Mouse (Mus musculus) forebrain, embryonic 12.5 days (tissue): ENCODE data around the gene Prkcd. TPM values are rescaled to one million over a fixed set of nuclear protein-coding genes. Genes with fewer than 3 reads are reported as not detected.

Experiments
- ATAC-seq: fragments of 200-750 bp; cut with Nextera tagmentation; 2 replicates; pipeline ENCODE4 v1.8.0; 2017; ENCODE audit warnings: moderate TSS enrichment; ENCODE audit not compliant: low FRiP score
- H3K27ac ChIP-seq: fragments of 300-500 bp; sonication (generic); 2 replicates; pipeline ENCODE4 v1.5.1; 2016; ENCODE audit warnings: mild to moderate bottlenecking
- H3K27me3 ChIP-seq: fragments of 300-500 bp; sonication (generic); 2 replicates; pipeline ENCODE4 v1.6.1; 2016; ENCODE audit warnings: mild to moderate bottlenecking
- H3K36me3 ChIP-seq: fragments of 300-500 bp; sonication (generic); replicated peaks from 2 replicates; pipeline ENCODE4 v1.6.1; 2016; ENCODE audit warnings: mild to moderate bottlenecking
- H3K4me1 ChIP-seq: fragments of 300-500 bp; sonication (generic); 2 replicates; pipeline ENCODE4 v1.6.1; 2016
- H3K4me2 ChIP-seq: fragments of 300-500 bp; sonication (generic); 2 replicates; pipeline ENCODE4 v1.6.1; 2016; ENCODE audit warnings: mild to moderate bottlenecking, moderate library complexity
- H3K4me3 ChIP-seq: fragments of 300-500 bp; sonication (generic); replicated peaks from 2 replicates; pipeline ENCODE4 v1.5.1; 2016; ENCODE audit warnings: mild to moderate bottlenecking
- H3K9ac ChIP-seq: fragments of 300-500 bp; sonication (generic); 2 replicates; pipeline ENCODE4 v1.6.1; 2016; ENCODE audit warnings: mild to moderate bottlenecking
- H3K9me3 ChIP-seq: fragments of 300-500 bp; sonication (generic); 2 replicates; pipeline ENCODE4 v1.6.1; 2016
- WGBS: fragments of 180-500 bp; shearing (Covaris S2); methylation state at CpG from one replicate; pipeline ENCODE4 v1.1.7; 2016; 5-methylcytosine and 5-hydroxymethylcytosine counted together
- microRNA-seq: library from miRNA; unstranded; fragments of <30 nt; microRNA quantifications from one replicate; pipeline ENCODE4, GENCODE M21; 2017
- polyA plus RNA-seq: library from polyadenylated mRNA; unstranded; fragments of >200 nt; fragmentation: Nextera tagmentation; extraction: Ambion mirVana; gene quantifications from 2 replicates; pipeline ENCODE4 v1.2.1, GENCODE M21; 2016

The Prkcd gene
- polyA plus RNA-seq, 1 experiment from 2014 or later, result 29.0 TPM

GRCm38 (mm10) chr14:30548131-30548720 lies 77.8 kb downstream of the Prkcd start, which contains the start of gene Tkt:
Gene Tkt (plus strand): TSS chr14:30548359.
- ATAC-seq, result peak; percentile 8; the same call in 1 of the 2 replicates
- Histone ChIP-seq H3K9ac (peak within 1 kb of the TSS; percentile 89), H3K27me3 (no peaks in the 10 kb centered on the region), H3K4me2 (peak within 1 kb of the TSS; percentile 74), H3K4me1 (peaks cover 39% of the 10 kb centered on the region), H3K27ac (peak within 1 kb of the TSS; percentile 90), H3K4me3 (peak within 1 kb of the TSS; percentile 85), H3K9me3 (no peaks in the 10 kb centered on the region), H3K36me3 (peaks cover 3% of the 10 kb centered on the region; the same call in 1 of the 2 replicates)
- WGBS, result 24% methylated on average over 8 of the region's 8 CpGs

Small RNAs within 50 kb of the gene (microRNA-seq; reads per million reads assigned to microRNA genes)
- gene Mir3076, result 5.6 reads per million, percentile 20 among the genes with 10 or more reads in this experiment

Other genes with a start within 250 kb of the Prkcd start
- gene Dcp1a, start 146.7 kb downstream of the Prkcd start, polyA plus RNA-seq, result 31.5 and 31.7 TPM in 2 replicates
- 1.9 and 2.7 TPM in 2 replicates for gene Cacna1d, start 134.8 kb downstream of the Prkcd start, polyA plus RNA-seq
- 273 and 274 TPM in 2 replicates for gene Tkt, start 77.9 kb downstream of the Prkcd start, polyA plus RNA-seq
- 10.9 TPM in 2 replicates for gene Rft1, start 28.1 kb upstream of the Prkcd start, polyA plus RNA-seq
- 24.6 and 28.1 TPM in 2 replicates for gene Sfmbt1, start 88.6 kb upstream of the Prkcd start, polyA plus RNA-seq
- 22.6 and 25.1 TPM in 2 replicates for gene Tmem110, start 199.4 kb upstream of the Prkcd start, polyA plus RNA-seq